Mouse (Mus musculus): ENCODE measurements at regions not wholly inside any gene's neighbourhood (a gene's known extent, or its start where the extent isn't known, plus 50 kb on each side); places are given as distances from the start of the nearest gene placed in this dataset.

- no peaks in the 10 kb centered on the region for H3K79me2 ChIP-seq (ENCODE audit: control insufficient read depth, insufficient read depth, low read length)
- peaks cover 14% of the 10 kb centered on the region for H3K4me1 ChIP-seq (ENCODE audit: control insufficient read depth, insufficient read depth, low read length)
- no peak overlapping the region for H3K9ac ChIP-seq (ENCODE audit: low read depth, low read length)
- no peak overlapping the region for H3K4me3 ChIP-seq (ENCODE audit: insufficient read depth, low read depth, low read length)
- TF ChIP-seq CTCF (IDR thresholded peaks at IDR 0.05; ENCODE audit: low read depth, low read length) (no peak), POLR2A (IDR thresholded peaks at IDR 0.05; ENCODE audit: extremely low read depth, insufficient read depth, low read length) (no peak)
- no peaks in the 10 kb centered on the region for H3K27me3 ChIP-seq (ENCODE audit: control insufficient read depth, insufficient read depth, low read length)
- no peak overlapping the region for H3K27ac ChIP-seq (replicated peaks; ENCODE audit: insufficient read depth, low read depth, low read length)
- no peak for DNase-seq (ENCODE audit: extremely low read depth, low read depth, low spot score)
- H3K36me3 ChIP-seq (ENCODE audit: control insufficient read depth, insufficient read depth, low read length): no peaks in the 10 kb centered on the region
- 71% methylated on average over 24 of the region's 24 CpGs for WGBS
Measured at GRCm38 (mm10) chr11:35011521-35012476, 109.2 kb upstream of the Slit3 start.

DNA sequence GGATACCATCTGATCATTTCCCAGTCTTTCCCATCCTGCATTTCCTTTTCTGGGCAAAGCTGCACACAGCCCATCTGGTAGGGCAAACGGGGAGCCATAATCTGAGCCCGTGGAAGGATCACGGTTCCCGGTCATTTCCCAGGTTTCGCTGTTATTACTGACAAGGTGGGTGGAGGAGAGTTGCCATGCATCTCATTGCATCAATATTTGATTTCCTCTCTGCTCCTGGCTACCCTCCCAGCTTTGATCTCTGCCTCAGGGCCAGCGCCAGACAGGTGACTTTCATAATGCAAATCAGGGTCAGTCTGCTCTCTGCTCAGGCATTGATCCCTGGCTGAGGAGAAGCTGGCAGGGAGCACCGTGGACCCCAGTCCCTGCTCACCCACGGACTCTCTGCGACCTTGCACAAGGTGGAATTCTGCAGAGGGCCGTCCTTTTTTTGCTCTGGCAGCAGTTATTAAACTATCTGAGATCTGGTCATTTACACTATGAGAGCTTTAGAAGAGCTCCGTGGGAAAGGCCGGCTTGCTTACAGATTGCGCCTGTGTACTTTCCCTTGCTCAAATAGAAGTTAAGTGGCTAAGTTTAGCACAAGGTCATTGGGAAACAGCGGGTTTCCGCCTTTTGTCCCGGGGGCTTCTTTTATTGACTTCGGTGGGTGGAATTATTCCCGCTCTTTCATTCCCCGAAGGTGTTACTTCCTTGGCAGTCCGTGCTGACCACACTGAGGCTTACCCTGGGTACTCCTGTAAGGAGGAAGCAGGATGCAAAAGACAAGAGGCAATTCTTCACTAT, 114.1 kb upstream of the Slit3 start:
- peak overlapping the region; percentile 6; the same call in 1 of the 2 replicates for H3K4me3 ChIP-seq (ENCODE audit: insufficient read depth, low read depth, low read length)
- no peak overlapping the region for H3K27ac ChIP-seq (replicated peaks; ENCODE audit: insufficient read depth, low read depth, low read length)
- peak; percentile 93 for DNase-seq (ENCODE audit: extremely low read depth, low read depth, low spot score)
- peaks cover 9% of the 10 kb centered on the region for H3K4me1 ChIP-seq (ENCODE audit: control insufficient read depth, insufficient read depth, low read length)
- no peaks in the 10 kb centered on the region for H3K79me2 ChIP-seq (ENCODE audit: control insufficient read depth, insufficient read depth, low read length)
- WGBS: 8% methylated on average over 20 of the region's 20 CpGs
- H3K36me3 ChIP-seq (ENCODE audit: control insufficient read depth, insufficient read depth, low read length): no peaks in the 10 kb centered on the region
- no peaks in the 10 kb centered on the region for H3K27me3 ChIP-seq (ENCODE audit: control insufficient read depth, insufficient read depth, low read length)
- no peak overlapping the region for H3K9ac ChIP-seq (ENCODE audit: low read depth, low read length)
- no peak for TF ChIP-seq POLR2A (IDR thresholded peaks at IDR 0.05; ENCODE audit: extremely low read depth, insufficient read depth, low read length)
- TF ChIP-seq CTCF (IDR thresholded peaks at IDR 0.05; ENCODE audit: low read depth, low read length): no peak

DNA sequence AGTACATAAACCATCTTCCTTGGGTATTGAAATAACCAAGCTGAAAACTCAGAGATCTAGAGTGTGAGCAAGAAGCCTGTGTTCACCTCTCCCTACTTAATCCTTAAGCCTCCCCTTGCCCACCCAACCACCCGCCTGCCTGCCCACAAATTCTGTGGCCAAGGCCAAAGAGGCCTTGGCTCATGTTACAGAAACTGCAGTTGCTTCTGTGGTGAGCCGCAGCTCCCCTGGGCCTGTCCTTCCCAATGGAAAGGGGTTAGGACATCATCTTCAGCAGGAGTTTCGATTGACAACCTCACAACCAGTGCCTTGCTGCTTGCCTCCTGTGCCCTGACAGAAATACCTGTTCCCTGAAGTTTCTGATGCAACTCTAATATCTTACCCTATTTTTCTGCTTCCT, 115.9 kb upstream of the Slit3 start:
- TF ChIP-seq POLR2A (IDR thresholded peaks at IDR 0.05; ENCODE audit: extremely low read depth, insufficient read depth, low read length) (no peak), CTCF (IDR thresholded peaks at IDR 0.05; ENCODE audit: low read depth, low read length) (no peak)
- Histone ChIP-seq H3K27me3 (ENCODE audit: control insufficient read depth, insufficient read depth, low read length) (no peaks in the 10 kb centered on the region), H3K4me3 (ENCODE audit: insufficient read depth, low read depth, low read length) (no peak overlapping the region), H3K79me2 (ENCODE audit: control insufficient read depth, insufficient read depth, low read length) (no peaks in the 10 kb centered on the region), H3K9ac (ENCODE audit: low read depth, low read length) (no peak overlapping the region), H3K27ac (replicated peaks; ENCODE audit: insufficient read depth, low read depth, low read length) (no peak overlapping the region), H3K36me3 (ENCODE audit: control insufficient read depth, insufficient read depth, low read length) (no peaks in the 10 kb centered on the region), H3K4me1 (ENCODE audit: control insufficient read depth, insufficient read depth, low read length) (peaks cover 9% of the 10 kb centered on the region)
- DNase-seq (ENCODE audit: extremely low read depth, low read depth, low spot score): no peak
- 90% methylated on average over 3 of the region's 3 CpGs for WGBS

DNA sequence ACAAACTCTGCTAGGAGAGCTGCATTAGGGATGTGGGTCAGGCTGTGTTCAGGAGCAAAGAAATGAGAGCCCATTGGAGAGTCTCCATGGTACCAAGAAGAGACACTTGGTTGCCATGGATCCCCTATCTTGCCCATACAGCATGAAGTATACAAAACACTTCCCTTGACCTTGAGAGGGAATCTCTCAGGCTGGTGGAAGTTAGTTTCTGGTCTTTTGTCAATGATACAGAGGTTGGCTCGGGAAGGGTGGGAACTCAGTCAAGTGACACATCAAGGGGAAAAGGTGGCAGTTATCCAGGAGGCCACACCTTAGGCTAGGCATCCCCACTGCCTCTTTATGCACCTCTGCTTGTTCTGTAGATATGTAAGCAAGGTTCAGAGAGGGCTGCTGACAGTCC, 116.6 kb upstream of the Slit3 start:
- no peak for TF ChIP-seq POLR2A (IDR thresholded peaks at IDR 0.05; ENCODE audit: extremely low read depth, insufficient read depth, low read length)
- no peak for TF ChIP-seq CTCF (IDR thresholded peaks at IDR 0.05; ENCODE audit: low read depth, low read length)
- no peak overlapping the region for H3K27ac ChIP-seq (replicated peaks; ENCODE audit: insufficient read depth, low read depth, low read length)
- 73% methylated on average over 1 of the region's 1 CpGs for WGBS
- H3K36me3 ChIP-seq (ENCODE audit: control insufficient read depth, insufficient read depth, low read length): no peaks in the 10 kb centered on the region
- H3K4me1 ChIP-seq (ENCODE audit: control insufficient read depth, insufficient read depth, low read length): peaks cover 9% of the 10 kb centered on the region
- no peaks in the 10 kb centered on the region for H3K27me3 ChIP-seq (ENCODE audit: control insufficient read depth, insufficient read depth, low read length)
- H3K79me2 ChIP-seq (ENCODE audit: control insufficient read depth, insufficient read depth, low read length): no peaks in the 10 kb centered on the region
- no peak overlapping the region for H3K9ac ChIP-seq (ENCODE audit: low read depth, low read length)
- no peak for DNase-seq (ENCODE audit: extremely low read depth, low read depth, low spot score)
- H3K4me3 ChIP-seq (ENCODE audit: insufficient read depth, low read depth, low read length): no peak overlapping the region

GRCm38 (mm10) chr11:35003956-35004355, 117.1 kb upstream of the Slit3 start:
- H3K4me1 ChIP-seq (ENCODE audit: control insufficient read depth, insufficient read depth, low read length): peaks cover 5% of the 10 kb centered on the region
- 61% methylated on average over 3 of the region's 3 CpGs for WGBS
- no peaks in the 10 kb centered on the region for H3K27me3 ChIP-seq (ENCODE audit: control insufficient read depth, insufficient read depth, low read length)
- H3K79me2 ChIP-seq (ENCODE audit: control insufficient read depth, insufficient read depth, low read length): no peaks in the 10 kb centered on the region
- no peak overlapping the region for H3K4me3 ChIP-seq (ENCODE audit: insufficient read depth, low read depth, low read length)
- H3K9ac ChIP-seq (ENCODE audit: low read depth, low read length): no peak overlapping the region
- TF ChIP-seq CTCF (IDR thresholded peaks at IDR 0.05; ENCODE audit: low read depth, low read length): no peak
- no peak for TF ChIP-seq POLR2A (IDR thresholded peaks at IDR 0.05; ENCODE audit: extremely low read depth, insufficient read depth, low read length)
- no peak overlapping the region for H3K27ac ChIP-seq (replicated peaks; ENCODE audit: insufficient read depth, low read depth, low read length)
- DNase-seq (ENCODE audit: extremely low read depth, low read depth, low spot score): no peak
- no peaks in the 10 kb centered on the region for H3K36me3 ChIP-seq (ENCODE audit: control insufficient read depth, insufficient read depth, low read length)
